Mouse (Mus musculus): ENCODE measurements around the gene Acap1. TPM values are rescaled to one million over a fixed set of nuclear protein-coding genes. Genes with fewer than 3 reads are reported as not detected.
A peak's percentile ranks its signal among the peaks of the same experiment; 100 is the strongest.

Gene Acap1
- polyA plus RNA-seq, 1 experiment from 2014 or later = 5.0 TPM

- peaks cover 43% of the 10 kb centered on the region for H3K4me1 ChIP-seq
- H3K27ac ChIP-seq = peak within 1 kb of the TSS; percentile 90
- H3K4me2 ChIP-seq = peak within 1 kb of the TSS; percentile 98
- peaks cover 3% of the 10 kb centered on the region; the same call in 1 of the 2 replicates for H3K36me3 ChIP-seq
- peak within 1 kb of the TSS; percentile 71 for H3K4me3 ChIP-seq
- H3K9me3 ChIP-seq = no peaks in the 10 kb centered on the region
- peak within 1 kb of the TSS; percentile 82 for H3K9ac ChIP-seq
- ATAC-seq (ENCODE audit: borderline replicate concordance, extremely low read depth, low FRiP score, low TSS enrichment) = peak; percentile 91
- WGBS = under 1% methylated on average over 34 of the region's 34 CpGs
- H3K27me3 ChIP-seq = peaks cover 19% of the 10 kb centered on the region
These were observed 57.2 kb downstream of the Acap1 start, which contains the start of gene Tmem256 for GRCm38 (mm10) chr11:69837952-69838713. Tmem256 (plus strand) TSS chr11:69838514.

GRCm38 (mm10) chr11:69837604-69837951 lies 57.8 kb downstream of the Acap1 start, which contains the start of gene Nlgn2:
Nlgn2 (minus strand) TSS chr11:69837784.
- H3K27me3 ChIP-seq = peaks cover 20% of the 10 kb centered on the region
- peak within 1 kb of the TSS; percentile 71 for H3K4me3 ChIP-seq
- peak within 1 kb of the TSS; percentile 90 for H3K27ac ChIP-seq
- peaks cover 43% of the 10 kb centered on the region for H3K4me1 ChIP-seq
- 1% methylated on average over 32 of the region's 32 CpGs for WGBS
- ATAC-seq (ENCODE audit: borderline replicate concordance, extremely low read depth, low FRiP score, low TSS enrichment) = peak; percentile 76; the same call in 1 of the 2 replicates
- H3K4me2 ChIP-seq = peak within 1 kb of the TSS; percentile 98
- no peaks in the 10 kb centered on the region for H3K9me3 ChIP-seq
- H3K36me3 ChIP-seq = peaks cover 9% of the 10 kb centered on the region; the same call in 1 of the 2 replicates
- H3K9ac ChIP-seq = peak within 1 kb of the TSS; percentile 82

GRCm38 (mm10) chr11:69836703-69837576 lies 58.4 kb downstream of the Acap1 start:
- H3K9ac ChIP-seq = peak overlapping the region; percentile 82
- peak overlapping the region; percentile 71 for H3K4me3 ChIP-seq
- peak overlapping the region; percentile 98 for H3K4me2 ChIP-seq
- peaks cover 20% of the 10 kb centered on the region for H3K27me3 ChIP-seq
- WGBS = under 1% methylated on average over 41 of the region's 52 CpGs
- H3K36me3 ChIP-seq = peaks cover 13% of the 10 kb centered on the region; the same call in 1 of the 2 replicates
- no peak for ATAC-seq (ENCODE audit: borderline replicate concordance, extremely low read depth, low FRiP score, low TSS enrichment)
- peak overlapping the region; percentile 90 for H3K27ac ChIP-seq
- peaks cover 43% of the 10 kb centered on the region for H3K4me1 ChIP-seq
- H3K9me3 ChIP-seq = no peaks in the 10 kb centered on the region

DNA sequence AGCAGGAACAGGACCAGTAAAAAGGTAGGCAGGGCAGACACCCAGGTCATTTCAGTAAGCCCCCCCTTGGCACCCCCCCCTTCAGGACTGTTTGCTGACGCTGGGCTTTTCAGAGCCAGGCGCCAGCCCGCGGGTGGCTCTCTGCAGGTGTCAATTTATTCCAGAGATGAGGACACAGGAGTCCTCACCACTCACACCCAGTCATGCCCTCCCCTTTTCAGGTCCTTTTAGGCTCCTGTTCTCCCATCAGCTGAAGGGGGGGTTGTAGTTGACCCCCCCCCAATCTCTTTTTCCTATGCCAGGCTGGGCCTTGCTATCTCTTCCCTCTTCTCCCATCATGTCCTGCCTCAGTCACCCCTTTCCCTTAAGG lies 59.4 kb downstream of the Acap1 start:
- ATAC-seq (ENCODE audit: borderline replicate concordance, extremely low read depth, low FRiP score, low TSS enrichment) = no peak
- Histone ChIP-seq H3K27ac (no peak overlapping the region), H3K9me3 (no peaks in the 10 kb centered on the region), H3K36me3 (peaks cover 13% of the 10 kb centered on the region; the same call in 1 of the 2 replicates), H3K4me1 (peaks cover 43% of the 10 kb centered on the region), H3K9ac (0 out of 2 replicates have a peak overlapping the region, but pooled peaks have one; percentile 23), H3K4me3 (peak overlapping the region; percentile 71), H3K4me2 (peak overlapping the region; percentile 98), H3K27me3 (peaks cover 20% of the 10 kb centered on the region)
- WGBS = 14% methylated on average over 4 of the region's 4 CpGs

- H3K9ac ChIP-seq = no peak overlapping the region
- 14% methylated on average over 9 of the region's 9 CpGs for WGBS
- H3K36me3 ChIP-seq = peaks cover 13% of the 10 kb centered on the region; the same call in 1 of the 2 replicates
- H3K9me3 ChIP-seq = no peaks in the 10 kb centered on the region
- H3K4me1 ChIP-seq = peaks cover 43% of the 10 kb centered on the region
- no peak for ATAC-seq (ENCODE audit: borderline replicate concordance, extremely low read depth, low FRiP score, low TSS enrichment)
- no peak overlapping the region for H3K27ac ChIP-seq
- peak overlapping the region; percentile 98 for H3K4me2 ChIP-seq
- peak overlapping the region; percentile 71; the same call in 1 of the 2 replicates for H3K4me3 ChIP-seq
- H3K27me3 ChIP-seq = peaks cover 20% of the 10 kb centered on the region
These were observed 59.9 kb downstream of the Acap1 start for GRCm38 (mm10) chr11:69835326-69835965.

- Histone ChIP-seq H3K4me3 (peak overlapping the region; percentile 37), H3K4me2 (peak overlapping the region; percentile 98), H3K27me3 (peaks cover 20% of the 10 kb centered on the region), H3K27ac (0 out of 2 replicates have a peak overlapping the region, but pooled peaks have one; percentile 14), H3K36me3 (peaks cover 13% of the 10 kb centered on the region; the same call in 1 of the 2 replicates), H3K4me1 (peaks cover 39% of the 10 kb centered on the region), H3K9me3 (no peaks in the 10 kb centered on the region), H3K9ac (peak overlapping the region; percentile 58)
- ATAC-seq (ENCODE audit: borderline replicate concordance, extremely low read depth, low FRiP score, low TSS enrichment) = no peak
- WGBS = 13% methylated on average over 35 of the region's 48 CpGs
These were observed 61.3 kb downstream of the Acap1 start for GRCm38 (mm10) chr11:69834001-69834549.

- Histone ChIP-seq H3K4me2 (peak overlapping the region; percentile 98), H3K36me3 (peaks cover 13% of the 10 kb centered on the region; the same call in 1 of the 2 replicates), H3K9ac (peak overlapping the region; percentile 58), H3K27me3 (peaks cover 20% of the 10 kb centered on the region), H3K4me3 (peak overlapping the region; percentile 37), H3K27ac (no peak overlapping the region), H3K4me1 (peaks cover 37% of the 10 kb centered on the region), H3K9me3 (no peaks in the 10 kb centered on the region)
- WGBS = 49% methylated on average over 8 of the region's 8 CpGs
- no peak for ATAC-seq (ENCODE audit: borderline replicate concordance, extremely low read depth, low FRiP score, low TSS enrichment)
These were observed 61.8 kb downstream of the Acap1 start for GRCm38 (mm10) chr11:69833554-69833953.

Small RNA genes lying within 50 kb of the gene (microRNA-seq; reads per million reads assigned to microRNA genes)
- gene Mir6924 = not detected

Other genes with a start within 250 kb of the Acap1 start
- gene Sox15, start 240.2 kb downstream of the Acap1 start, polyA plus RNA-seq (2015; fragmentation: Nextera tagmentation; extraction: Ambion mirVana) = 0.24 and 0.25 TPM in 2 replicates
- 66.2 and 66.7 TPM in 2 replicates for gene Mpdu1, start 232.9 kb downstream of the Acap1 start, polyA plus RNA-seq (2015; fragmentation: Nextera tagmentation; extraction: Ambion mirVana)
- 11.5 and 11.8 TPM in 2 replicates for gene Cd68, start 229.4 kb downstream of the Acap1 start, polyA plus RNA-seq (2015; fragmentation: Nextera tagmentation; extraction: Ambion mirVana)
- gene Eif4a1, start 223.1 kb downstream of the Acap1 start, polyA plus RNA-seq (2015; fragmentation: Nextera tagmentation; extraction: Ambion mirVana) = 595 and 603 TPM in 2 replicates
- 72.5 and 81.1 TPM in 2 replicates for gene Senp3, start 213.5 kb downstream of the Acap1 start, polyA plus RNA-seq (2015; fragmentation: Nextera tagmentation; extraction: Ambion mirVana)
- 1.0 and 1.1 TPM in 2 replicates for gene Tnfsf13, start 209.8 kb downstream of the Acap1 start, polyA plus RNA-seq (2015; fragmentation: Nextera tagmentation; extraction: Ambion mirVana)
- 8.3 and 8.9 TPM in 2 replicates for gene Tnfsf12, start 199.7 kb downstream of the Acap1 start, polyA plus RNA-seq (2015; fragmentation: Nextera tagmentation; extraction: Ambion mirVana)
- 4.3 and 5.9 TPM in 2 replicates for gene Tnfsfm13, start 199.4 kb downstream of the Acap1 start, polyA plus RNA-seq (2015; fragmentation: Nextera tagmentation; extraction: Ambion mirVana)
- gene Polr2a, start 136.9 kb downstream of the Acap1 start, polyA plus RNA-seq (2015; fragmentation: Nextera tagmentation; extraction: Ambion mirVana) = 26.7 and 31.6 TPM in 2 replicates
- gene Slc35g3, start 133.6 kb downstream of the Acap1 start, polyA plus RNA-seq (2015; fragmentation: Nextera tagmentation; extraction: Ambion mirVana) = 0.19 and 0.26 TPM in 2 replicates
- 2.6 and 3.0 TPM in 2 replicates for gene Zbtb4, start 129.6 kb downstream of the Acap1 start, polyA plus RNA-seq (2015; fragmentation: Nextera tagmentation; extraction: Ambion mirVana)
- 15.7 and 15.8 TPM in 2 replicates for gene Chrnb1, start 99.6 kb downstream of the Acap1 start, polyA plus RNA-seq (2015; fragmentation: Nextera tagmentation; extraction: Ambion mirVana)
- gene Fgf11, start 93.7 kb downstream of the Acap1 start, polyA plus RNA-seq (2015; fragmentation: Nextera tagmentation; extraction: Ambion mirVana) = 1.2 and 1.3 TPM in 2 replicates
- 6.3 and 7.3 TPM in 2 replicates for gene Tmem102, start 89.9 kb downstream of the Acap1 start, polyA plus RNA-seq (2015; fragmentation: Nextera tagmentation; extraction: Ambion mirVana)
- not detected in 2 replicates for gene Gm39566, start 80.2 kb downstream of the Acap1 start, polyA plus RNA-seq (2015; fragmentation: Nextera tagmentation; extraction: Ambion mirVana)
- gene Spem2, start 77.1 kb downstream of the Acap1 start, polyA plus RNA-seq (2015; fragmentation: Nextera tagmentation; extraction: Ambion mirVana) = not detected in 2 replicates
- gene Spem1, start 73.4 kb downstream of the Acap1 start, polyA plus RNA-seq (2015; fragmentation: Nextera tagmentation; extraction: Ambion mirVana) = not detected in 2 replicates
- 5.5 and 6.5 TPM in 2 replicates for gene Nlgn2, start 57.8 kb downstream of the Acap1 start, polyA plus RNA-seq (2015; fragmentation: Nextera tagmentation; extraction: Ambion mirVana)
- gene Tmem256, start 57.0 kb downstream of the Acap1 start, polyA plus RNA-seq (2015; fragmentation: Nextera tagmentation; extraction: Ambion mirVana) = 434 and 473 TPM in 2 replicates
- gene Plscr3, start 49.2 kb downstream of the Acap1 start, polyA plus RNA-seq (2015; fragmentation: Nextera tagmentation; extraction: Ambion mirVana) = 110 and 119 TPM in 2 replicates
- 9.2 and 9.6 TPM in 2 replicates for gene Tnk1, start 36.8 kb downstream of the Acap1 start, polyA plus RNA-seq (2015; fragmentation: Nextera tagmentation; extraction: Ambion mirVana)
- not detected in 2 replicates for gene Tmem95, start 17.5 kb downstream of the Acap1 start, polyA plus RNA-seq (2015; fragmentation: Nextera tagmentation; extraction: Ambion mirVana)
- 8.1 and 8.6 TPM in 2 replicates for gene Kctd11, start 14.1 kb downstream of the Acap1 start, polyA plus RNA-seq (2015; fragmentation: Nextera tagmentation; extraction: Ambion mirVana)
- gene 2810408A11Rik, start 5.4 kb upstream of the Acap1 start, polyA plus RNA-seq (2015; fragmentation: Nextera tagmentation; extraction: Ambion mirVana) = 11.9 and 13.0 TPM in 2 replicates
- 7.1 and 8.0 TPM in 2 replicates for gene Neurl4, start 5.5 kb upstream of the Acap1 start, polyA plus RNA-seq (2015; fragmentation: Nextera tagmentation; extraction: Ambion mirVana)
- gene Gps2, start 18.3 kb upstream of the Acap1 start, polyA plus RNA-seq (2015; fragmentation: Nextera tagmentation; extraction: Ambion mirVana) = 81.7 and 82.2 TPM in 2 replicates
- gene Eif5a, start 26.4 kb upstream of the Acap1 start, polyA plus RNA-seq (2015; fragmentation: Nextera tagmentation; extraction: Ambion mirVana) = 1,673 and 1,693 TPM in 2 replicates
- gene Ybx2, start 40.3 kb upstream of the Acap1 start, polyA plus RNA-seq (2015; fragmentation: Nextera tagmentation; extraction: Ambion mirVana) = 2.8 and 3.0 TPM in 2 replicates
- gene Slc2a4, start 52.6 kb upstream of the Acap1 start, polyA plus RNA-seq (2015; fragmentation: Nextera tagmentation; extraction: Ambion mirVana) = 18.0 and 20.6 TPM in 2 replicates
- gene Cldn7, start 69.2 kb upstream of the Acap1 start, polyA plus RNA-seq (2015; fragmentation: Nextera tagmentation; extraction: Ambion mirVana) = 154 and 170 TPM in 2 replicates
- gene Ctdnep1, start 85.6 kb upstream of the Acap1 start, polyA plus RNA-seq (2015; fragmentation: Nextera tagmentation; extraction: Ambion mirVana) = 22.3 and 25.4 TPM in 2 replicates
- gene Elp5, start 87.0 kb upstream of the Acap1 start, polyA plus RNA-seq (2015; fragmentation: Nextera tagmentation; extraction: Ambion mirVana) = 106 and 111 TPM in 2 replicates
- 453 and 455 TPM in 2 replicates for gene Gabarap, start 95.6 kb upstream of the Acap1 start, polyA plus RNA-seq (2015; fragmentation: Nextera tagmentation; extraction: Ambion mirVana)
- 75.0 and 78.2 TPM in 2 replicates for gene Phf23, start 100.2 kb upstream of the Acap1 start, polyA plus RNA-seq (2015; fragmentation: Nextera tagmentation; extraction: Ambion mirVana)
- gene Dvl2, start 105.1 kb upstream of the Acap1 start, polyA plus RNA-seq (2015; fragmentation: Nextera tagmentation; extraction: Ambion mirVana) = 34.7 and 40.3 TPM in 2 replicates
- 73.9 and 81.3 TPM in 2 replicates for gene Acadvl, start 119.9 kb upstream of the Acap1 start, polyA plus RNA-seq (2015; fragmentation: Nextera tagmentation; extraction: Ambion mirVana)
- gene Dlg4, start 121.4 kb upstream of the Acap1 start, polyA plus RNA-seq (2015; fragmentation: Nextera tagmentation; extraction: Ambion mirVana) = 5.6 and 5.9 TPM in 2 replicates
- gene Asgr1, start 158.5 kb upstream of the Acap1 start, polyA plus RNA-seq (2015; fragmentation: Nextera tagmentation; extraction: Ambion mirVana) = 0.23 and 0.29 TPM in 2 replicates
- 0.19 and 0.47 TPM in 2 replicates for gene Asgr2, start 197.1 kb upstream of the Acap1 start, polyA plus RNA-seq (2015; fragmentation: Nextera tagmentation; extraction: Ambion mirVana)
- gene Mgl2, start 234.8 kb upstream of the Acap1 start, polyA plus RNA-seq (2015; fragmentation: Nextera tagmentation; extraction: Ambion mirVana) = 3.9 and 4.3 TPM in 2 replicates

Data from lung, embryonic 15.5 days (tissue).